Mouse (Mus musculus) G1E (cell line): Measurements from ENCODE around the gene Trim28.

ENCODE experiments used
- CTCF ChIP-seq: IDR thresholded peaks from 2 replicates; pipeline ENCODE4 v1.5.1; 2012; ENCODE audit warnings: low read depth, low read length, inconsistent platforms, mixed read lengths
- POLR2AphosphoS5 ChIP-seq: IDR thresholded peaks from 2 replicates; pipeline ENCODE4 v1.6.1; 2012; ENCODE audit warnings: low read depth, low read length, inconsistent platforms; ENCODE audit not compliant: insufficient replicate concordance

- TF ChIP-seq CTCF (no peak), POLR2AphosphoS5 (peak; percentile 29; the same call in 1 of the 2 replicates)
Measured at GRCm38 (mm10) chr7:13033451-13034147, 34.7 kb downstream of the Trim28 start.
